Mouse (Mus musculus) liver, adult 2 months (tissue): ENCODE measurements around the gene Myo6. TPM values are rescaled to one million over a fixed set of nuclear protein-coding genes. Genes with fewer than 3 reads are reported as not detected.

ENCODE experiments used
- DNase-seq: peaks from one replicate; pipeline ENCODE4 v3.0.0-alpha.2; 2011; ENCODE audit warnings: low read depth, low spot score; ENCODE audit errors: extremely low read depth
- H3K27ac ChIP-seq: fragments of 200-500 bp; replicated peaks from 2 replicates; pipeline ENCODE4 v1.5.1; 2012; ENCODE audit warnings: low read depth, mild to moderate bottlenecking, control low read depth, inconsistent platforms, low read length; ENCODE audit not compliant: insufficient read depth
- H3K27me3 ChIP-seq: fragments of 200-500 bp; 2 replicates; pipeline ENCODE4 v1.6.1; 2012; ENCODE audit warnings: mild to moderate bottlenecking, moderate library complexity, low read length, inconsistent platforms; ENCODE audit not compliant: control insufficient read depth, insufficient read depth
- H3K36me3 ChIP-seq: fragments of 200-500 bp; 2 replicates; pipeline ENCODE4 v1.6.1; 2012; ENCODE audit warnings: low read length, inconsistent platforms; ENCODE audit not compliant: control insufficient read depth, insufficient read depth
- H3K4me1 ChIP-seq: fragments of 200-500 bp; 2 replicates; pipeline ENCODE4 v1.6.1; 2011; ENCODE audit warnings: low read length; ENCODE audit not compliant: control insufficient read depth, insufficient read depth
- H3K4me3 ChIP-seq: fragments of 200-500 bp; 2 replicates; pipeline ENCODE4 v1.5.1; 2011; ENCODE audit warnings: low read depth, mild to moderate bottlenecking, control low read depth, low read length, moderate library complexity; ENCODE audit not compliant: insufficient read depth
- H3K79me2 ChIP-seq: fragments of 200-500 bp; 2 replicates; pipeline ENCODE4 v1.6.1; 2012; ENCODE audit warnings: inconsistent platforms, mild to moderate bottlenecking, low read length, moderate library complexity; ENCODE audit not compliant: control insufficient read depth, insufficient read depth
- H3K9ac ChIP-seq: fragments of 200-500 bp; 2 replicates; pipeline ENCODE4 v1.6.1; 2012; ENCODE audit warnings: low read depth, mild to moderate bottlenecking, control low read depth, inconsistent platforms, low read length
- CTCF ChIP-seq: fragments of 200-500 bp; IDR thresholded peaks from 2 replicates; pipeline ENCODE4 v1.5.1; 2011; ENCODE audit warnings: low read depth, low read length, control low read depth
- POLR2A ChIP-seq: fragments of 200-500 bp; IDR thresholded peaks from 2 replicates; pipeline ENCODE4 v1.6.1; 2011; ENCODE audit warnings: low read length, control low read depth; ENCODE audit not compliant: insufficient read depth; ENCODE audit errors: extremely low read depth
- WGBS: fragments of 180-500 bp; shearing (Covaris S2); methylation state at CpG from one replicate; pipeline ENCODE4 v1.1.7; 2018; 5-methylcytosine and 5-hydroxymethylcytosine counted together
- polyA plus RNA-seq: library from polyadenylated mRNA; depleted of rRNA; stranded (reverse); fragments of >200 nt; gene quantifications from 2 replicates; pipeline ENCODE4 v1.2.3, GENCODE M21; 2012
- total RNA-seq: library from RNA; depleted of rRNA; stranded (reverse); fragments of >200 nt; gene quantifications from 2 replicates; pipeline ENCODE4 v1.2.3, GENCODE M21; 2014

The Myo6 gene
- total and polyA plus RNA-seq, 2 experiments = 12.4 to 31.7 TPM

- DNase-seq = no peak
Observed at GRCm38 (mm10) chr9:80253241-80253640, 88.4 kb downstream of the Myo6 start.

DNA sequence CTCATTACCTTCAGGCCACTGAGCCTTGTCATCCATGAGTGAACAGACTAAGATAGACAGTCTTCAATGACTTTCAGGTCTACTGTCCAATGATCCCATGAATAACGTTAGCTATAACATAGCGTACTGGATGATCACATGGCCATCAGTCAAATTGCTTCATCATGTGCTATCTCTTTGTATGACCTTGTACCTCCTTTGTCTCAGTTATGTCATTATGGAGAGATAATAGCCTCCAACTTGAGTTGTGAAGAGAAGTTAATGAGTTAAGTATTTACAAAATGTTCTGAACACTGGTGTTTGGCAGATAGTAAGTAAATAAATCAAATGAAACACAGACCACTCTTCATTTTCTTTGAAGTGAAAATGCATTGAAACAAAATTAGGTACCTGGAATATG, 91.7 kb downstream of the Myo6 start:
- no peak overlapping the region for H3K4me3 ChIP-seq
- no peaks in the 10 kb centered on the region for H3K27me3 ChIP-seq
- H3K79me2 ChIP-seq = no peaks in the 10 kb centered on the region
- no peak for TF ChIP-seq POLR2A
- TF ChIP-seq CTCF = no peak
- peaks cover 18% of the 10 kb centered on the region; the same call in 1 of the 2 replicates for H3K36me3 ChIP-seq
- peak overlapping the region; percentile 68 for H3K27ac ChIP-seq
- peak; percentile 82 for DNase-seq
- H3K4me1 ChIP-seq = peaks cover 8% of the 10 kb centered on the region; the same call in 1 of the 2 replicates
- H3K9ac ChIP-seq = no peak overlapping the region
- WGBS = 15% methylated on average over 2 of the region's 2 CpGs

More at GRCm38 (mm10) chr9:80253241-80253640, 88.4 kb downstream of the Myo6 start:
- Histone ChIP-seq H3K9ac (no peak overlapping the region), H3K27me3 (no peaks in the 10 kb centered on the region), H3K36me3 (peaks cover 17% of the 10 kb centered on the region; the same call in 1 of the 2 replicates), H3K79me2 (no peaks in the 10 kb centered on the region), H3K27ac (no peak overlapping the region), H3K4me1 (peaks cover 8% of the 10 kb centered on the region; the same call in 1 of the 2 replicates), H3K4me3 (no peak overlapping the region)
- 96% methylated on average over 9 of the region's 9 CpGs for WGBS
- TF ChIP-seq POLR2A = no peak
- no peak for TF ChIP-seq CTCF

GRCm38 (mm10) chr9:80258396-80258795, 93.6 kb downstream of the Myo6 start:
- DNase-seq = no peak
- Histone ChIP-seq H3K79me2 (no peaks in the 10 kb centered on the region), H3K9ac (no peak overlapping the region), H3K36me3 (peaks cover 21% of the 10 kb centered on the region), H3K4me1 (peaks cover 8% of the 10 kb centered on the region; the same call in 1 of the 2 replicates), H3K27ac (no peak overlapping the region), H3K4me3 (no peak overlapping the region), H3K27me3 (no peaks in the 10 kb centered on the region)
- WGBS = 85% methylated on average over 6 of the region's 6 CpGs
- TF ChIP-seq CTCF = no peak
- TF ChIP-seq POLR2A = no peak

- peaks cover 35% of the 10 kb centered on the region for H3K36me3 ChIP-seq
- TF ChIP-seq CTCF = no peak
- TF ChIP-seq POLR2A = no peak
- no peak overlapping the region for H3K27ac ChIP-seq
- H3K4me1 ChIP-seq = peaks cover 8% of the 10 kb centered on the region; the same call in 1 of the 2 replicates
- WGBS = 82% methylated on average over 3 of the region's 3 CpGs
- H3K9ac ChIP-seq = no peak overlapping the region
- no peak overlapping the region for H3K4me3 ChIP-seq
- H3K27me3 ChIP-seq = no peaks in the 10 kb centered on the region
- no peaks in the 10 kb centered on the region for H3K79me2 ChIP-seq
- no peak for DNase-seq
Observed at GRCm38 (mm10) chr9:80260905-80261304, 96.1 kb downstream of the Myo6 start.

- H3K79me2 ChIP-seq = no peaks in the 10 kb centered on the region
- no peak overlapping the region for H3K27ac ChIP-seq
- 72% methylated on average over 8 of the region's 8 CpGs for WGBS
- peaks cover 45% of the 10 kb centered on the region for H3K36me3 ChIP-seq
- peaks cover 1% of the 10 kb centered on the region; the same call in 1 of the 2 replicates for H3K4me1 ChIP-seq
- no peak overlapping the region for H3K9ac ChIP-seq
- DNase-seq = no peak
- H3K27me3 ChIP-seq = no peaks in the 10 kb centered on the region
- TF ChIP-seq CTCF = no peak
- no peak for TF ChIP-seq POLR2A
- no peak overlapping the region for H3K4me3 ChIP-seq
Observed at GRCm38 (mm10) chr9:80262367-80263026, 97.7 kb downstream of the Myo6 start.

- no peak overlapping the region for H3K27ac ChIP-seq
- H3K4me1 ChIP-seq = no peaks in the 10 kb centered on the region
- no peak for DNase-seq
- H3K79me2 ChIP-seq = no peaks in the 10 kb centered on the region
- 85% methylated on average over 7 of the region's 7 CpGs for WGBS
- H3K9ac ChIP-seq = no peak overlapping the region
- no peaks in the 10 kb centered on the region for H3K27me3 ChIP-seq
- H3K36me3 ChIP-seq = peaks cover 48% of the 10 kb centered on the region
- no peak overlapping the region for H3K4me3 ChIP-seq
- TF ChIP-seq POLR2A (no peak), CTCF (no peak)
Observed at GRCm38 (mm10) chr9:80266086-80266485, 101.3 kb downstream of the Myo6 start.
